Mouse (Mus musculus) urinary bladder, postnatal 10 days (tissue): ENCODE data around the gene Sel1l.
"Not testable (repeated sequence)": the region's sequence is repeated elsewhere in the genome, so short reads cannot be mapped to it uniquely, and the experiment has no call there.

Experiments used
- DNase-seq: peaks from one replicate; pipeline ENCODE4 v3.0.0; 2022; ENCODE audit warnings: low spot score

The Sel1l gene

GRCm38 (mm10) chr12:91818726-91819125 lies 30.2 kb downstream of the Sel1l start:
- no peak for DNase-seq

GRCm38 (mm10) chr12:91815990-91816389 lies 33.0 kb downstream of the Sel1l start:
- no peak for DNase-seq

DNA sequence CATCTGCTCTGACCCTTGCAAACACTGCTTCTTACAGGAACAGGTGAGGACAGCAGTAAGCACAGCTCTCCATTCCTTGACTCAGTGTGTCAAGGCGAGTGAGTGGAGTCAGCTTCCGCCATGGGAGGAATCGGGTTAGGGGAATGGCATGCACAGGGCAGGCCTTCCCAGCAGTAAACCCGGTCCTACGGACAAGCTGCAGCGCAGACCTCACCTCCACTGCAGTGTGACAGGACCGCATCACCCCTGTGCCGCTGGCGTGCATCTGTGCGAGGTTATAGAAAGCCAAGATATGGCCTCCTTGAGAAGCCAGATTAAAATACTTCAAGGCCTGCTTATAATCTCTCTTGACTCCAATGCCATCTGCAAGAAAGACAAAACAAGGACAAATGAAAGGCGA lies 33.4 kb downstream of the Sel1l start:
- no peak for DNase-seq

DNA sequence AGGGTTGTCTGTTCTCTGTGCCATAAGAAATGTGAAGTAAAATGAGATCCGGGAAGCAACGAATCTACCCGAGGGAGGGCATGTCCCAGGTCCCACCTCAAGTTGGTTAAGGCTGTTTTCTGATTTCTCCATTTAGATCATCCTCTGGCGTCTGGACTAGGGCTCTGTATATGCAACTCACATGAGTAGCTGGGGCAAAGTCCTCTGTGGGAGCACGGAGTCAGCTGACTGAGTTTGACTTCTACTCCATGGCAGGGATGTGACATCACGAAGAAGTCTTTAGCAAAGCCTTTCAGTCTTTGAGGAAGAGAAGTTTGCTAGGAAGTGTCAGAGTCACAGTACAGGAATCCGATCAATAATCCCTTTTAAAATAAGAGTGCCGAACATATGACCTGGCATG lies 40.0 kb downstream of the Sel1l start:
- no peak for DNase-seq

DNA sequence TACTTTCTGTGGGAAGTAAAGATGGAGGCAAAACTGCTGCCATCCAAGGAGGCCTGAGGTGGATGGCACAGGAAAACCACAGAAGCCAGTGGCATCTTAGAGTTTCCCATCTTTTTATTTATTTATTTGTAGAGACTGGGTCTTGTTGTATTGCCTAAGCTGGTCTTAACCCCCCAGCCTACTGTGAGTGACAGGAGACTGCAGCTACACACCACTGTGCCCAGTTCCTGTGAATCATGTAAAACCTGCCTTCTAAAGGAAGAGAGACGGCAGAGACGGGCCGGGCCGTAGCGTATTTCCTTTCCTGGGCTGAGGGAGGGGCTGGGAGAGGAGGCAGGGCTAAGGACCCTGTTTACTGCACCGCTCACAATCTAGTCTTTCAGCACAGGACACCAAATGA lies 41.2 kb downstream of the Sel1l start:
- no peak for DNase-seq

- no peak for DNase-seq
These were observed 41.9 kb downstream of the Sel1l start for GRCm38 (mm10) chr12:91807095-91807494.

DNA sequence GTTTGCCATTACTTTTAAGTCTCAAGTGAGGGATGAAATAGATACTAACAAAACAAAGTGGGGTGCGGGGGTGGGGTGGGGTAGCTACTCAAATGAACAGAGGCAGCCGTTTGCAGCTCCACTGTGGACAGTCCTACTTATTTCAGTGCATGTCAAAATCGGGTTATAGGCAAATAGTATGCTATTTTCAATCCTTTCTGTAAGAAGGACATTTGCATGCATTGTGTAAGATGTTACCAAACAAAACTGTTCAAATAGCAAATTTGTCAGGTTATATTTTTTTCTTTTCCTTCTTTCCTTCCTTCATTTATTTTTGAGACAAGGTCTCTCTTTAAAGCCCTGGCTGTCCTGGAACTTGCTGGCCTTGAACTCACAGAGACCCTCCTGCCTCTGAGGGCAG lies 44.7 kb downstream of the Sel1l start:
- DNase-seq: no peak

GRCm38 (mm10) chr12:91803207-91803932 lies 45.6 kb downstream of the Sel1l start:
- no peak for DNase-seq

DNA sequence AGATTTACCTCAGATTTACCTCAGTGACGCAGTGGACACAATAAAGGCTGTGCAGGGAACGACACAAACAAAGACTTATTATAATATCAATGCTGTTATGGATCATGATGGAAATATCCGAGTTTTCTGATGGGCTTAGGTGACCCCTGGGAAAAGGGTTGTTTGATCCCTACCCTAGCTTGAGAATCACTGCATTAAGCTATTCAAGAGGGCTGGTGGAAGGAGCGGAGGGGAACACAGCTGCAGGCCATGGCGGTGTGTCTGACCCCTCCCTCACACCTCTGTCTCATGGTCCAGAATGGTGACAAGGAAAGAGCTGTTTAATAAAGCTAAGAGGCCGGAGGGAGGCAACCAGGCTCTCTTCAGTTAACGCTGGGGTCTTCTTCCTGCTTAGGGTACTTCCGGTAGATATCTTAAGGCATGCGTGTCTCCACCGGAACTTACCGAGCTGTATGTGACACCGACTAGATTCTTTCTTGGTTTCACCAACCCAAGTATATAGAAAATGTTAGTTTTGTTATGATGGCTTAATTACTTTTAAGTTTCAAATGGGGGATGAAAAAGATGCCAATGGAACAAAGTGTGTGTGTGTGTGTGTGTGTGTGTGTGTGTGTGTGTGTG lies 46.3 kb downstream of the Sel1l start:
- DNase-seq: no peak

GRCm38 (mm10) chr12:91800861-91801385 lies 48.0 kb downstream of the Sel1l start:
- no peak for DNase-seq

DNA sequence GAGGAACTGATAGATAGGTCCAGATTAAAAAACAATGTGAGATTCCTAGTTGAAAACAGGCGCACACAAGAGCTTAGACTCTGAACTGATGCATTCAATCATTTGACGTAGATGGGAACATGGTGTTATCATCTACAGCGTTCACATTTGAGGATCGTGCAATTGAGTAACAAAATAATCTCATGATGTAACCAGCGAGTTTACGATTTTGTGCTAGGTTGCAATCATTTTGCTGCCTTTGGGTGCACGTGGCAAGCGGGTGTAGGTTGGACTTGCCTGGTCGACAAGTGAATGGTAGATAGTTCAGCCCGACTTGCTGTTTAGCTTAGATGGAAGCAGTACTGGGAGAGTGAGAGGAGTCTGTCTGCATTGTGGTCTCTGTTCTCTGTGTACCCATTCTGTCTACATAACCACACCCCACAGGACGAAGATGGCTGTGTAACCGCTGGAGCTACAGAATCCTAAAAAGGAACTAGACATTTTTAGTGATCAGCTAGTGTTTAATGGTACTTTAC lies 49.1 kb downstream of the Sel1l start:
- no peak for DNase-seq

DNA sequence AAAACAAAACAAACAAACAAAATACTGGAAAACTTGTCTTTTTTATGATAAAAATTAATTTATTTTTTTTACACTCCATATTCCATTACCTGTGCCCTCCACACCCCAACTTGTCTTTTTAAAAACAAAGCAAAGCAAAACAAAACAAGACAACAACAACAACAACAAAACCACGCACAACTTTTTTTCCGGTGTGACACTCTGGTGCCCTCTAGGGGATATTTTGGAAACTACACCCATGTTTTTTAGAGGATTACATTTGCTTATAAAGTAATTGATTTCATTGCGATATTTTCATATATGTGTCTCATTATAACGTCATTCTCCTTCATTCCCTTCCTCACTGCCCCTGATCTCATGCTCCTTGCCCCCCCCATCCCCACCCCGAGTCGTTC lies 49.6 kb downstream of the Sel1l start:
- no peak for DNase-seq

GRCm38 (mm10) chr12:91798720-91799378 lies 50.1 kb downstream of the Sel1l start:
- DNase-seq: no peak

DNA sequence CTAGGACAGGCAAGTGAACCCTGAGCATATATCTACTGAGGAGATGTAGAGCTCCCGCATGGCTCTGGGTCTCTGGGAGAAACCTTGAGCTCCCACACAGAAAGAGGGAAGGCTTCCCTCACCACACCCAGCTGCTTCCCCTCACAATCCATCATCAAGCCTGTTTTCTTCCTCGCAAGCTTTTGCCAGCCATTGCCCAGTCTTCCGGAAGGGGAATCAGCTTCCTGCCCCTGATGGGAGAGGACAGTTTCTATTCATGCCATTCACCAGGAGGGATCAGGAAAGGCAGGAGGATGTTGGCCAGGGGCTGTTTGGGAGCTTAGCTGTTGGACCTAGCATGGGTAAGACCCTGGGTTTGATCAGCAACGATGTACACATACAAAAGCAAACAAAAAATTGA lies 52.2 kb downstream of the Sel1l start:
- no peak for DNase-seq

- no peak for DNase-seq
These were observed 55.7 kb downstream of the Sel1l start for GRCm38 (mm10) chr12:91793266-91793665.

DNA sequence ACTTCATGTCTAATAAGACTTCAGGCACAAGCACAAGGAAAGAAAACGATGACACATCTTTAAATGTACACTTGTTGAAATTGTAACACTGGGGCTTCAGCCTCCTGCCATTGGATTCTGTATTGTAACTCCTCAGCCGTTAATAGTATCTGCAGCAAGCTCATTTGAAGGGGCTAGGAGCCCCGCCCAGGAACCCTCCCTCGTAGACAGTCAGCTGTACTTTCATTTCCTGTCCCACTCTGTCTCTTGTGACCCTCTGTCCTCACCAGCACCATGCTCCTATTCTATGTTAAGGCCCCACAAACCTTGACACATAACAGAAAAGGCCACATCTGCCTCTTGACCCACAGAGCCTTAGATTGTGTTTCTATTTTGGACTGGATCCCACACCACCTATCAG lies 57.1 kb downstream of the Sel1l start:
- no peak for DNase-seq

DNA sequence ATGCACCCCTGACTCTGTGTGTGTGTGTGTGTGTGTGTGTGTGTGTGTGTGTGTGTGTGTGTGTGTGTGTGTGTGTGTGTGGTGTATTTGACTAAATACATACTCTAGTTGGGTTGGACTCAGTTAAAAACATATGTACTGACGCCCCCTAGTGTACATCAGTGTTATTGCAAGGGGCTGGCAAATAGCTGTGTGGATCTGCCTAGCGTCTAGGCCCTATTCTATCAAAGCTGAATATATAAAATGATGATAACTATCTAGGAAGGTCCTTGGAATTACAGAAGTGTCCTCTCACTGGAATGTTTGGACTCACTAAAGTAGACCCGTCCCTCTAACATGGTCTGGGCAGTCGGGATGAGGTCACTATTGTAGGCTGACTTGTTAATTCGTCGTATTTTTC lies 59.2 kb downstream of the Sel1l start:
- no peak for DNase-seq

- DNase-seq: not testable (repeated sequence)
These were observed 60.5 kb downstream of the Sel1l start for GRCm38 (mm10) chr12:91788446-91788845.

GRCm38 (mm10) chr12:91787959-91788437 lies 61.0 kb downstream of the Sel1l start, which contains the start of gene Ston2:
Gene Ston2, minus strand, starts transcription at chr12:91788387.
- no peak for DNase-seq

- DNase-seq: no peak
These were observed 62.6 kb downstream of the Sel1l start for GRCm38 (mm10) chr12:91786355-91786754.

DNA sequence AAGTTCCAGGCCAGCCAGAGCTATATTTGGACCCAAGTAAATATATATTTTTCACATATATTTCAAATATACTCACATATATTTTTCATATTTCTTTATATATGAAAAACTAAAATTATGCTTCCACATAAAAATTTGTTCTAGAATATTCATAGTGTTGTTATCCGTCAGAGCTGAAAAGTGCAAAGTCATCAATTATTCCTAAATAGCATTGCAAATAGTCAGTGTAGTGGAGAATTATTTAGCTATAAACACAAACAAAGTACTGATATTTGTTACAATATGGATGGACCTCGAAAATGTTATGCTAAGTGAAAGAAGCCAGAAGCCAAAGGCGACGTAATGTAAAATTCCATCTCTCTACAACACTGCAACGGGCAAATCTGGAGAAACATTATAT lies 67.5 kb downstream of the Sel1l start:
- no peak for DNase-seq

- DNase-seq: no peak
These were observed 68.4 kb downstream of the Sel1l start for GRCm38 (mm10) chr12:91780531-91780930.

- DNase-seq: peak; percentile 42
These were observed 70.0 kb downstream of the Sel1l start for GRCm38 (mm10) chr12:91779004-91779365.
